Mouse (Mus musculus): ENCODE measurements around the gene Kpna1. TPM values are rescaled to one million over a fixed set of nuclear protein-coding genes. Genes with fewer than 3 reads are reported as not detected.

Gene Kpna1
- polyA plus RNA-seq, 1 experiment = 14.8 TPM

- Histone ChIP-seq H3K4me2 (ENCODE audit: low read depth) (peak overlapping the region; percentile 86), H3ac (ENCODE audit: control insufficient read depth, insufficient read length) (no peak overlapping the region), H3K27me3 (ENCODE audit: control insufficient read depth, insufficient read depth, insufficient read length) (no peaks in the 10 kb centered on the region), H3K4me3 (peak overlapping the region; percentile 75), H3K79me2 (ENCODE audit: control insufficient read depth, insufficient read depth) (no peaks in the 10 kb centered on the region), H3K36me3 (ENCODE audit: control insufficient read depth, insufficient read depth) (no peaks in the 10 kb centered on the region)
- TF ChIP-seq TCF3 (IDR thresholded peaks at IDR 0.05; ENCODE audit: insufficient read length, low read depth) (no peak), E2F4 (IDR thresholded peaks at IDR 0.05; ENCODE audit: insufficient read depth) (no peak), POLR2AphosphoS2 (IDR thresholded peaks at IDR 0.05; ENCODE audit: insufficient read length, low read depth) (no peak), USF1 (IDR thresholded peaks at IDR 0.05; ENCODE audit: low read depth) (peak; percentile 71), MYOD1 (IDR thresholded peaks at IDR 0.05; ENCODE audit: control insufficient read depth in 1 of 3, insufficient read length in 2 of 3, low read depth in 2 of 3) (peak in 2 of 3 experiments; percentile 16 to 42), CEBPB (IDR thresholded peaks at IDR 0.05; ENCODE audit: insufficient read depth, poor library complexity, severe bottlenecking) (no peak)
Observed at GRCm38 (mm10) chr16:35939690-35940089, 38.9 kb upstream of the Kpna1 start.

DNA sequence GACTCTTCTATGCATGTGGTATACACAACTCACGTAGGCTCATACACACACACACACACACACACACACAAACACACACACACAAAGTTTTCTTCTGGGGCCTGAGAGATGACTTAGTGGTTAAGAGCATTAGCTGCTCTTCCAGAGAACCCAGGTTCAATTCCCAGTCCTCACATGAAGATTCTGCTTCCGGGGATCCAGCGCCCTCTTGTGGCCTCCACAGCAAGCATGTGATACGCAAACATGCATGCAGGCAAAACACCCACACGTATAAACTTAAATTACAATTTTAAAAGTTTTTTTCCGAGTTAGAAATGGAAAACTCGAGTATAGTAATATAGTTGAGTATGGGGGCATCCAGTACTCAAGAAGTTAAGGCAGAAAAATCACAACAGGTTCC lies 37.2 kb upstream of the Kpna1 start:
- Histone ChIP-seq H3ac (ENCODE audit: control insufficient read depth, insufficient read length) (no peak overlapping the region), H3K79me2 (ENCODE audit: control insufficient read depth, insufficient read depth) (no peaks in the 10 kb centered on the region), H3K4me2 (ENCODE audit: low read depth) (no peak overlapping the region), H3K27me3 (ENCODE audit: control insufficient read depth, insufficient read depth, insufficient read length) (no peaks in the 10 kb centered on the region), H3K4me3 (no peak overlapping the region), H3K36me3 (ENCODE audit: control insufficient read depth, insufficient read depth) (no peaks in the 10 kb centered on the region)
- TF ChIP-seq TCF3 (IDR thresholded peaks at IDR 0.05; ENCODE audit: insufficient read length, low read depth) (no peak), CEBPB (IDR thresholded peaks at IDR 0.05; ENCODE audit: insufficient read depth, poor library complexity, severe bottlenecking) (no peak), USF1 (IDR thresholded peaks at IDR 0.05; ENCODE audit: low read depth) (no peak), MYOD1 (IDR thresholded peaks at IDR 0.05; ENCODE audit: control insufficient read depth in 1 of 3, insufficient read length in 2 of 3, low read depth in 2 of 3) (no peak), MAX (IDR thresholded peaks at IDR 0.05; ENCODE audit: low read depth) (no peak), SRF (IDR thresholded peaks at IDR 0.05; ENCODE audit: control insufficient read depth, insufficient read length, low read depth) (no peak), E2F4 (IDR thresholded peaks at IDR 0.05; ENCODE audit: insufficient read depth) (no peak), TCF12 (IDR thresholded peaks at IDR 0.05; ENCODE audit: insufficient read depth, poor library complexity, severe bottlenecking) (no peak), POLR2A (IDR thresholded peaks at IDR 0.05; ENCODE audit: insufficient read length, low read depth) (no peak), REST (IDR thresholded peaks at IDR 0.05; ENCODE audit: insufficient read depth, insufficient read length) (no peak), MYOG (IDR thresholded peaks at IDR 0.05; ENCODE audit: control insufficient read depth in 1 of 3, insufficient read depth in 1 of 3, insufficient read length in 2 of 3, low read depth in 2 of 3) (no peak), POLR2AphosphoS2 (IDR thresholded peaks at IDR 0.05; ENCODE audit: insufficient read length, low read depth) (no peak)

GRCm38 (mm10) chr16:35949264-35949663 lies 29.3 kb upstream of the Kpna1 start:
- H3K4me2 ChIP-seq (ENCODE audit: low read depth) = no peak overlapping the region
- TF ChIP-seq POLR2AphosphoS2 (IDR thresholded peaks at IDR 0.05; ENCODE audit: insufficient read length, low read depth) (no peak), TCF3 (IDR thresholded peaks at IDR 0.05; ENCODE audit: insufficient read length, low read depth) (no peak), E2F4 (IDR thresholded peaks at IDR 0.05; ENCODE audit: insufficient read depth) (no peak), SRF (IDR thresholded peaks at IDR 0.05; ENCODE audit: control insufficient read depth, insufficient read length, low read depth) (no peak), REST (IDR thresholded peaks at IDR 0.05; ENCODE audit: insufficient read depth, insufficient read length) (no peak), CEBPB (IDR thresholded peaks at IDR 0.05; ENCODE audit: insufficient read depth, poor library complexity, severe bottlenecking) (no peak), MYOG (IDR thresholded peaks at IDR 0.05; ENCODE audit: control insufficient read depth in 1 of 3, insufficient read depth in 1 of 3, insufficient read length in 2 of 3, low read depth in 2 of 3) (no peak), MAX (IDR thresholded peaks at IDR 0.05; ENCODE audit: low read depth) (no peak), USF1 (IDR thresholded peaks at IDR 0.05; ENCODE audit: low read depth) (no peak), MYOD1 (IDR thresholded peaks at IDR 0.05; ENCODE audit: control insufficient read depth in 1 of 3, insufficient read length in 2 of 3, low read depth in 2 of 3) (no peak), TCF12 (IDR thresholded peaks at IDR 0.05; ENCODE audit: insufficient read depth, poor library complexity, severe bottlenecking) (no peak), POLR2A (IDR thresholded peaks at IDR 0.05; ENCODE audit: insufficient read length, low read depth) (no peak)
- no peaks in the 10 kb centered on the region for H3K27me3 ChIP-seq (ENCODE audit: control insufficient read depth, insufficient read depth, insufficient read length)
- no peak overlapping the region for H3ac ChIP-seq (ENCODE audit: control insufficient read depth, insufficient read length)
- no peaks in the 10 kb centered on the region for H3K36me3 ChIP-seq (ENCODE audit: control insufficient read depth, insufficient read depth)
- no peaks in the 10 kb centered on the region for H3K79me2 ChIP-seq (ENCODE audit: control insufficient read depth, insufficient read depth)
- H3K4me3 ChIP-seq = no peak overlapping the region

DNA sequence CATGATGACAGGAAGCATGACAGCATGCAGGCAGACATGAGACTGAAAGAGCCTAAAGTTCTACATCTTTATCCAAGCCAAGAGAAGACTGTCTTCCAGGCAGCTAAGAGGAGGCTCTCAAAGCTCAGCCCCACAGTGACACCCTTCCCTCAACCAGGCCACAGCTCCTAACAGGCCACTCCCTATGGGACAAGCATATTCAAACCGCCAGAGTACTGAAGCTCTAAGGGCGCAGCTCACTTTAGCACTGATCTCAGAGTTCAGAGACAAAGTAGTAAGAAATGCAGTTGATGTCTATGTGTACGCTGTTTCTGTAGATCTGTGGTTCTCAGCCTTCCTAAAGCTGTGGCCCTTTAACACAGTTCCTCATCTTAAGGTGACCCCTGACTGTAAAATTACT lies 27.3 kb upstream of the Kpna1 start:
- no peak overlapping the region for H3ac ChIP-seq (ENCODE audit: control insufficient read depth, insufficient read length)
- TF ChIP-seq TCF12 (IDR thresholded peaks at IDR 0.05; ENCODE audit: insufficient read depth, poor library complexity, severe bottlenecking) (no peak), E2F4 (IDR thresholded peaks at IDR 0.05; ENCODE audit: insufficient read depth) (no peak), TCF3 (IDR thresholded peaks at IDR 0.05; ENCODE audit: insufficient read length, low read depth) (no peak), MYOD1 (IDR thresholded peaks at IDR 0.05; ENCODE audit: control insufficient read depth in 1 of 3, insufficient read length in 2 of 3, low read depth in 2 of 3) (no peak), MAX (IDR thresholded peaks at IDR 0.05; ENCODE audit: low read depth) (no peak), USF1 (IDR thresholded peaks at IDR 0.05; ENCODE audit: low read depth) (no peak), POLR2AphosphoS2 (IDR thresholded peaks at IDR 0.05; ENCODE audit: insufficient read length, low read depth) (no peak), MYOG (IDR thresholded peaks at IDR 0.05; ENCODE audit: control insufficient read depth in 1 of 3, insufficient read depth in 1 of 3, insufficient read length in 2 of 3, low read depth in 2 of 3) (no peak), REST (IDR thresholded peaks at IDR 0.05; ENCODE audit: insufficient read depth, insufficient read length) (no peak), SRF (IDR thresholded peaks at IDR 0.05; ENCODE audit: control insufficient read depth, insufficient read length, low read depth) (no peak), POLR2A (IDR thresholded peaks at IDR 0.05; ENCODE audit: insufficient read length, low read depth) (no peak), CEBPB (IDR thresholded peaks at IDR 0.05; ENCODE audit: insufficient read depth, poor library complexity, severe bottlenecking) (no peak)
- no peaks in the 10 kb centered on the region for H3K27me3 ChIP-seq (ENCODE audit: control insufficient read depth, insufficient read depth, insufficient read length)
- H3K4me3 ChIP-seq = no peak overlapping the region
- no peaks in the 10 kb centered on the region for H3K36me3 ChIP-seq (ENCODE audit: control insufficient read depth, insufficient read depth)
- no peak overlapping the region for H3K4me2 ChIP-seq (ENCODE audit: low read depth)
- H3K79me2 ChIP-seq (ENCODE audit: control insufficient read depth, insufficient read depth) = no peaks in the 10 kb centered on the region
